Mouse (Mus musculus): ENCODE data around the gene Gata3. TPM values are rescaled to one million over a fixed set of nuclear protein-coding genes. Genes with fewer than 3 reads are reported as not detected.

Gene Gata3
- polyA plus RNA-seq, 1 experiment from 2014 or later: 5.7 TPM

DNA sequence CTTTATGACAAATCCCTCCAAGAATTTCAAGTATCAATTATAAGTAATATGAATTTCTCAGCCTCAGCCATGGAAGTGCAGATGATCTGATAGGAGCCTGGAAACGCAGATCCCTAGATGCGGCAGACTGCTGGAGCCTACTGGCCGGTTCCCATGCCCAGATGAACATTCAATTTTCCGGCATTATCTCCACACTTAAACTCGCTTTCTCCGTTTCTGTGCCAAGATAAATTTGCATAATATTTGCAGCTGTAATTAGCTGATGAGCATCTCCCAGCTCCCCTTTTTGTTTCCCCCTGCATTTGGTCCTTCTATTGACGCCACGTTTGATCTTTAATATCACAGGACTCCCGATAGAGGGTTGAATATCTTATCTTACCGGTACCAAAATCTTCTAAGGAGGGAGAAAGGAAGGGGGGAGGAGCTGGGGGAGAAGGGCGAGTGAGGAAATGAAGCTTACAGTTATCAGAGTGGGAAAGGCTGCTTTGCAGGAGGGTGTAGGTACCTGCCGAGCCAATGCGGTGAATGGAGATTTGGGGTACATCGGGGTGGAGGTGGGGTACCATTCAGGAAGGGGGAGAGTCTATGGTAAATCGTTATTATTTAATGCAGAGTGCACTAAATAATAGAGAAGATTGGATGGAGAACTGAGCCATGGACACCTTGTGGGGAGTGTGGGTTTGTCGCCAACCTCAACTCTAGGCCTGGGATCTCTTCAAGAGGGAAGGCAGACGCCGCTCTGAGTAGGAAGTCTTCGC, 5.2 kb upstream of the Gata3 start:
- Histone ChIP-seq H3K4me2 (no peak overlapping the region), H3K36me3 (no peaks in the 10 kb centered on the region), H3K4me1 (no peaks in the 10 kb centered on the region), H3K4me3 (no peak overlapping the region), H3K9me3 (no peaks in the 10 kb centered on the region), H3K27me3 (peaks cover 94% of the 10 kb centered on the region), H3K27ac (no peak overlapping the region), H3K9ac (no peak overlapping the region)
- ATAC-seq (ENCODE audit: borderline replicate concordance, extremely low read depth, low FRiP score, low TSS enrichment): no peak
- WGBS: 1% methylated on average over 19 of the region's 19 CpGs

DNA sequence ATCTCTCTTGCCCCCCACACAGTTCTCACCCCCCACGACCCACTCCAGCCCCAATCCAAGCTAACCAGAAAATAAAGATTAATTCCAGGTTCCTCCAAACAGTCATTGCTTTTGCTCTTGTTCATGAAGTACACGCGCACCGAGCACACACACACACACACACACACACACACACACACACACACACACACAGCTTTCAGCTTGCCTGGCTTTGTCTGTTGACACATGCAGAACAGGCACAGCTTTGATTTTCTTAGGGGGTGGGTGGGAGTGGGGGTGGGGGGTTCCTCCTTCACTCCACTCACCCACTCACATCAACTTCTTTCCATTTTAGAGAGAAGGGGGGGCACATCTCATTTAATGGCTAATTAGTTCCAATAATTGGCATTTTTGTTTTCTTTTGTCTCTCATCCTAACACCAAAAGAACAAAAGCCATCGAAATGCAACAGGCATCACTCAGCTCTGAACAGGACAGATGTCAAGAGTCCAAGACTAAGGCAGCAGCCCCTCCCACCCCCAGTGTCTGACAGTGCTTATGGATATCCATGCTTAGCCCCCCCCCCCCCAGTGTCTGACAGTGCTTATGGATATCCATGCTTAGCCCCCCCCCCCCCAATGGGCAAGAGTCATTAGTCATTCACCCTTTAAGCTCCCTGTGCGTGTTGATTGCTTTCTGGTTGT, 3.6 kb upstream of the Gata3 start:
- ATAC-seq (ENCODE audit: borderline replicate concordance, extremely low read depth, low FRiP score, low TSS enrichment): no peak
- Histone ChIP-seq H3K27ac (no peak overlapping the region), H3K9ac (no peak overlapping the region), H3K4me1 (peaks cover 12% of the 10 kb centered on the region), H3K4me3 (no peak overlapping the region), H3K36me3 (no peaks in the 10 kb centered on the region), H3K4me2 (no peak overlapping the region), H3K27me3 (peaks cover 95% of the 10 kb centered on the region), H3K9me3 (no peaks in the 10 kb centered on the region)
- WGBS: under 1% methylated on average over 6 of the region's 6 CpGs

DNA sequence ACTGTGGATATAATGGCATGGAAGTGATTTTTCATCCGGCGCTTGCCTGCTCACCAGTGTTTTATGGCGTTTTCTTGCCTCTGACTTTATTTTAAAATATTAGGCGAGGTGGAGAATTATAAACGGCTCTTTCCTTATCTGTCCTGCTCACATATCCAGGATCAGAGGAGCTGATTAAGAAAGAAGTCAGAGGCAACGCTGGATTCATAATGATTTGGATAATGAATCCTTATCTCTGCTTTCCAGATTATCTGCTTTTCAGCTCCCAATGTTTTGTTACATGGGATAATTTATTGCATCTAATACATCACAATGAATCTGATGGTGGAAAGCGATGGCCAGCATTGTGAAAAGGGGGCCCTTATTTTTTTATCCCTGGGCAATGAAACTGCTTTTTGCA, 2.7 kb upstream of the Gata3 start:
- H3K9ac ChIP-seq: no peak overlapping the region
- no peak overlapping the region for H3K4me3 ChIP-seq
- H3K4me2 ChIP-seq: no peak overlapping the region
- peaks cover 12% of the 10 kb centered on the region for H3K4me1 ChIP-seq
- H3K27me3 ChIP-seq: peaks cover 96% of the 10 kb centered on the region
- no peak for ATAC-seq (ENCODE audit: borderline replicate concordance, extremely low read depth, low FRiP score, low TSS enrichment)
- H3K9me3 ChIP-seq: no peaks in the 10 kb centered on the region
- H3K27ac ChIP-seq: no peak overlapping the region
- 7% methylated on average over 7 of the region's 7 CpGs for WGBS
- no peaks in the 10 kb centered on the region for H3K36me3 ChIP-seq

GRCm38 (mm10) chr2:9890906-9891305, 1.1 kb upstream of the Gata3 start:
- Histone ChIP-seq H3K27me3 (peaks cover 96% of the 10 kb centered on the region), H3K9me3 (no peaks in the 10 kb centered on the region), H3K4me2 (no peak overlapping the region), H3K9ac (no peak overlapping the region), H3K4me3 (no peak overlapping the region), H3K36me3 (no peaks in the 10 kb centered on the region), H3K27ac (no peak overlapping the region), H3K4me1 (peaks cover 12% of the 10 kb centered on the region)
- ATAC-seq (ENCODE audit: borderline replicate concordance, extremely low read depth, low FRiP score, low TSS enrichment): no peak
- 4% methylated on average over 5 of the region's 5 CpGs for WGBS

DNA sequence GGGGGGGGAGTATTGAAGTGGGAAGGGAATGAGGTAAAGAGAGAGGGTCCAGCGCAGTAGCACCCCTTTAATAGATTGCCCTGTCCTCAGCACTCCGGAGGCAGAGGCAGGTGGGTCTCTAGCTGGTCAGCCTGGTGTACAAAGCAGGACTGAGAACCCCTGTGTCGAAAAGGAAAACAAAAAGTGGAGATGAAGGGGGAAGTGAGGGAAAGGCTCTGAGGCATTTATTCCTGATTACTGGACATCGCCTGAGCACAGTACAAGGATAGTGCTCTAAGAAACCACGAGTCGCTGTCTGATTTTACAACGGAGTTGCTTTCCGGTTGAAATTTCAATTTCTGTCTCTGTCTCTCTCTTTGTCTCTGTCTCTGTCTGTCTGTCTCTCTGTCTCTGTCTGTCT, 417 bp upstream of the Gata3 start:
- peaks cover 12% of the 10 kb centered on the region for H3K4me1 ChIP-seq
- no peak overlapping the region for H3K4me3 ChIP-seq
- H3K9me3 ChIP-seq: no peaks in the 10 kb centered on the region
- no peak for ATAC-seq (ENCODE audit: borderline replicate concordance, extremely low read depth, low FRiP score, low TSS enrichment)
- H3K27me3 ChIP-seq: peaks cover 96% of the 10 kb centered on the region
- H3K9ac ChIP-seq: no peak overlapping the region
- 8% methylated on average over 8 of the region's 8 CpGs for WGBS
- no peaks in the 10 kb centered on the region for H3K36me3 ChIP-seq
- peak overlapping the region; percentile 49 for H3K4me2 ChIP-seq
- H3K27ac ChIP-seq: no peak overlapping the region

DNA sequence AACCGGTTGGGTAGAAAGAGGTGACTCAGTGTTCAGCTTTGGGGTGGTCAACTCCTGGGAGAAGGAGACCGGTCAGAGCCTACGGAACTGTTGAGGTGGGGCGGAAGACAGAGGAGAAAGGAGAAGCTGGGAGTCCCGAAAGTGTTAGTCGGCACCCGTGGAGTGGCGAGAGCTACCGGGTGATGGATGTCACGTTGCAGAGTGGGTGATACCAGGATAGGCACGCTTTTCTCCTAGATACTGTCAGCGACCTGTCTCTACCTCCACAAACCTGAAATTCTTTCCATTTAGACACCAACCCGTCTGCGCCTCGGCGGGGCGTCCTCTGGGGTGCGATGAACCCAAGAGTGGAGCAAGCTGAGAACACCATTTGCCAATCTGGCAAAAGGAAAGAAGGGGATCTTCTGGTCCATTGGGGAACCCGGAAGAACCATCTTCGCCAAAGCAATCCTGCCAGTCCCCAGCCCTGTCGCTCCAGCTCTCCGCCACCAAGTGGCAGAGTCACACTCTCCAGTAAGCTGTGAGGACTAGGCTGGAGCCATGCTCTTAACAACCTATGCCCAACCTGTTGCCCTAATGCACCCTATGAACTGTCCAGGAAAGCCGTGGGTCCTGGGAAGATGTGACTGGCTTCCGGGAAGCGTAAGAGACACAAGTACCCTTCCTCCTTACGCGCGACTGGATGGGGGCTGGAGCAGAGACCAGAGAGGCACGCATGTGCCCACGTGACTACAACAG, 752 bp downstream of the Gata3 start, which contains the start of gene 9230102O04Rik:
TSS of gene 9230102O04Rik (minus strand) at position 628 of the 738 bp plus-strand sequence.
- ATAC-seq (ENCODE audit: borderline replicate concordance, extremely low read depth, low FRiP score, low TSS enrichment): peak; percentile 66; the same call in 1 of the 2 replicates
- Histone ChIP-seq H3K9me3 (no peaks in the 10 kb centered on the region), H3K27ac (no peak within 1 kb of the TSS), H3K27me3 (peaks cover 96% of the 10 kb centered on the region), H3K36me3 (no peaks in the 10 kb centered on the region), H3K4me1 (peaks cover 12% of the 10 kb centered on the region), H3K9ac (no peak within 1 kb of the TSS), H3K4me3 (peak within 1 kb of the TSS; percentile 19), H3K4me2 (peak within 1 kb of the TSS; percentile 49)
- WGBS: under 1% methylated on average over 30 of the region's 30 CpGs

DNA sequence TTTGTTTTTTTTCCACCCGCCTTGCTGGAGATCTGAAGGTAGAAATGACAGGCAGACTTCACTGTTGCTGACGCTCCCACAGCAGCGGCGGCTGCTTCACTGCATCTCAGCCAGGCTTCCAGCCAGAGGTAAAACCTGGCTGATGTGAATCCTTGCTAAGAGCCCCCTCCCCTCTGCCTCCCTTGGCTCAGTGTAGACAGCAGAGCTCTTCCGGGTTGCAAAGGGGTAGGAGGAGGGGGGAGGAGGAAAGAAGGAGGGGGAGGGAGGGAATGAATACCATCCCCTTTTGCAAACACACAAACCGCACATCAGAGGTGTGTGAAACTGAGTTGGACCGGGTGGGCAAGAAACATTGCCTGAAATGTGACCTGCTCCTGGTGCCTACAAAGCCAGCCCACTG, 2.2 kb downstream of the Gata3 start:
- no peak overlapping the region for H3K27ac ChIP-seq
- H3K9ac ChIP-seq: no peak overlapping the region
- H3K4me3 ChIP-seq: no peak overlapping the region
- no peaks in the 10 kb centered on the region for H3K9me3 ChIP-seq
- ATAC-seq (ENCODE audit: borderline replicate concordance, extremely low read depth, low FRiP score, low TSS enrichment): no peak
- 1% methylated on average over 7 of the region's 7 CpGs for WGBS
- no peak overlapping the region for H3K4me2 ChIP-seq
- H3K27me3 ChIP-seq: peaks cover 95% of the 10 kb centered on the region
- no peaks in the 10 kb centered on the region for H3K36me3 ChIP-seq
- H3K4me1 ChIP-seq: peaks cover 23% of the 10 kb centered on the region

- 3% methylated on average over 7 of the region's 7 CpGs for WGBS
- H3K4me1 ChIP-seq: peaks cover 29% of the 10 kb centered on the region
- no peak overlapping the region for H3K9ac ChIP-seq
- no peaks in the 10 kb centered on the region for H3K9me3 ChIP-seq
- ATAC-seq (ENCODE audit: borderline replicate concordance, extremely low read depth, low FRiP score, low TSS enrichment): no peak
- no peak overlapping the region for H3K4me3 ChIP-seq
- H3K27me3 ChIP-seq: peaks cover 95% of the 10 kb centered on the region
- H3K36me3 ChIP-seq: no peaks in the 10 kb centered on the region
- H3K4me2 ChIP-seq: no peak overlapping the region
- H3K27ac ChIP-seq: no peak overlapping the region
These were observed 2.8 kb downstream of the Gata3 start for GRCm38 (mm10) chr2:9886921-9887610.

DNA sequence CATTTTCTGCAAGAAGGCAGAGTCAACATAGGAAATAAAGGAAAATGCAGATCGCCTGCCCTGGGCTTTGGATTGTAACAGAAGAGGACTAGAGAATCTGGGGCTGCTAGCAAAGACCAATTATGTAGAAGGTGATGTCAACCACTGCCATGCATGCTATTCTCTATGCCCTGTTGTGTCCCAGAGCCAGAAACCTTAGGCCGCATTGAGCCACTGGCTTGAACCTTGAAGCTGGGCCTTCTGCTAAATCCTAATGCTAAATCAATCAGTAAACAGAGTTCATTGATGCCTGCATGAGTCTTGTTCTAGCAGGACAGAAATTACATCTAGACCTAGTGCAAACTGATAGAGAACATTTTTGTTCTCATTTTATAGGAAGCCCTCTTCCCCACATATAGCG, 3.8 kb downstream of the Gata3 start:
- Histone ChIP-seq H3K4me2 (no peak overlapping the region), H3K9me3 (no peaks in the 10 kb centered on the region), H3K27me3 (peaks cover 99% of the 10 kb centered on the region), H3K36me3 (no peaks in the 10 kb centered on the region), H3K9ac (no peak overlapping the region), H3K4me1 (peaks cover 38% of the 10 kb centered on the region), H3K4me3 (no peak overlapping the region), H3K27ac (no peak overlapping the region)
- ATAC-seq (ENCODE audit: borderline replicate concordance, extremely low read depth, low FRiP score, low TSS enrichment): no peak
- WGBS: 26% methylated on average over 3 of the region's 3 CpGs

DNA sequence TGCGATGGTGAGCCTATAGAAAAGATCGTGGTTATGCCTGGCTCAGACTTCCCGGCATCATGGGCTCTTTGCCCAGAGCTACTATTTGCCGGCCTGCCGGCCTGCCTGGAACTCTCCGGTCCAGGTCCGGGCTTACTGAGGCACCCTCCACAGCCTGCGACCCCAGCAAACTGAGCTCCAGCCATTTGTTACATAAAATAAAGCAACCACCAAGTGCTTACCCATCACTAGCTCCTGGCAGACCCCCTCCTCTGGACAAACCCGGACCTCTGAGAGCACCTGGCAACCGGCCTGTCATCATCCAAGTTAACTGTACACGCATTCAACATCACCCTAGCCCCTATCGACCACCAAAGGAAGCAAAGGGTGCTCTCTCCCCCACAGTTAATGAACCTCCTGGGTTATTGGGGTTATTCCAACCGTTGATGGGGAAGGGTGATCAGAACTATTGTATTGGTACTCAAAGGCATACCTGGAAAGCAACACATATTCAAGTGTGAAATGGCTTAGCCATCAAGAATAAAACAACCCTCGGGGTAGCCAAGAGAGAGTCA, 4.5 kb downstream of the Gata3 start:
- H3K9me3 ChIP-seq: no peaks in the 10 kb centered on the region
- H3K4me2 ChIP-seq: no peak overlapping the region
- H3K4me1 ChIP-seq: peaks cover 44% of the 10 kb centered on the region
- H3K4me3 ChIP-seq: no peak overlapping the region
- no peak for ATAC-seq (ENCODE audit: borderline replicate concordance, extremely low read depth, low FRiP score, low TSS enrichment)
- peaks cover 97% of the 10 kb centered on the region for H3K27me3 ChIP-seq
- no peak overlapping the region for H3K9ac ChIP-seq
- no peaks in the 10 kb centered on the region for H3K36me3 ChIP-seq
- 7% methylated on average over 14 of the region's 14 CpGs for WGBS
- H3K27ac ChIP-seq: no peak overlapping the region

DNA sequence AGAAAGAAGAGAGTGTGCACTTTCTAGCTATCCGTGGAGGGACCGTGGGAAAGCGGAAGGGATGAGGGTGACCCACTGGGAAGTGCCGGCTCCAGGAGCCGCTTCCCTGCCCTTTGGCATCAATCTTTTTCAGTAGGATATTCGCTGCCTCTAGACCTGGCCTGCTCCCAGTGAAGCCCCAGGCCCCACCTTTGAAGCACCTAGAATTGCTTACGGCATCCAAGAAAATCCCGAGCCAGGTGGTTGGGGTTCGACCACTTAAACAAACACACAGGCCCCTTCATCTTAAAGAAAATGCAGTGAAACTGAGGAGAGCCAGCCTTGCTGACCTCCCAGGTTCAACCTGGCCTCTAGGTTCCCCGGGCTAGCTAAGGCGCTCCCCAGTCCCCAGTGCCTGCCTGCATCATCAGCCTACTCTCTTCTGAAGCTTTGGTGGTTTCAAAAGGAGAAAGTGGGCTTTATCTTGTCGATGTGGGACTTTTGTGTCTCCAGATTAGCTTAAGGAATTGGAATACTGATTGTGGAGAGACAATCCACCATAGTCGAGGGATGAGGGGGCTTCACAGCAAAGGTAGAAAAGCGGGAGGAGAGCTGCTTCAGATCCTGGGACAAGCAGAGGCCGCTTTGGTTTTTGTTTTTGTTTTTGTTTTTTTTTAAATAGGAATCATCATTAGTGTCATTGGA, 5.2 kb downstream of the Gata3 start:
- Histone ChIP-seq H3K9me3 (no peaks in the 10 kb centered on the region), H3K9ac (no peak overlapping the region), H3K27ac (no peak overlapping the region), H3K4me1 (peaks cover 47% of the 10 kb centered on the region), H3K27me3 (peaks cover 97% of the 10 kb centered on the region), H3K4me2 (peak overlapping the region; percentile 56), H3K4me3 (peak overlapping the region; percentile 17), H3K36me3 (no peaks in the 10 kb centered on the region)
- ATAC-seq (ENCODE audit: borderline replicate concordance, extremely low read depth, low FRiP score, low TSS enrichment): no peak
- 4% methylated on average over 15 of the region's 15 CpGs for WGBS

Data from lung, embryonic 15.5 days (tissue).